Mouse (Mus musculus): ENCODE data around the gene Ptprz1.
"Not testable (repeated sequence)": the region's sequence is repeated elsewhere in the genome, so short reads cannot be mapped to it uniquely, and the experiment has no call there.

Ptprz1 gene

DNA sequence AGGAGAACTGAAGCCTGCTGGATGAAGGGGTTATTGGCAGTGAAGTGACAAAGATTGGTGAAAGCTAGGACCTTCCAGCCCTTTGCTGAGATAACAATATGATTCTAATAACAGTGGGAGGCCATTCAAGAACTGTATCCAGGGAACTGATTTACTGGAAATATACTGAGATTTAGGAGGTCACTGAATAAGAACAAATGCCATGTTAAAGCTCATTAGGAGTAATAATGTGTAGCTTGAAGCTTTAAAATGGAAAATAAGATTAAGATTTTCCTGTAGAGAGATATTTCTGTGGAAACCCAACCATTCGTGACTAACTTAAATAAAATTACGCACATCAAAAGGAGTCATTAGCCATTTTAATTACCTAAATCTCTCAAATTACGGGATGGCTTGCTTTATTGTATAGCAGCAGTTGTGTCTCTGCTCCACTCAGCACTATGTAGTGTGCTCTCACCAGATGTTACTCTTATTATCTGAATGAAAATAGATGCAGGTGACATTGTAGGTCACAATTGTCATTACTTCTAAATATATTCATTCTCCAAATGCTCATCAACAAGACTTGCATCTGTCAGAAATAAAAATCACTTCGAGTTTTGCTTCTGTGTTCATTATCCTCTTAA lies 139.8 kb downstream of the Ptprz1 start:
- DNase-seq (ENCODE audit: low spot score): no peak

GRCm38 (mm10) chr6:23028251-23028650 lies 152.9 kb downstream of the Ptprz1 start:
- DNase-seq (ENCODE audit: low spot score): no peak

DNA sequence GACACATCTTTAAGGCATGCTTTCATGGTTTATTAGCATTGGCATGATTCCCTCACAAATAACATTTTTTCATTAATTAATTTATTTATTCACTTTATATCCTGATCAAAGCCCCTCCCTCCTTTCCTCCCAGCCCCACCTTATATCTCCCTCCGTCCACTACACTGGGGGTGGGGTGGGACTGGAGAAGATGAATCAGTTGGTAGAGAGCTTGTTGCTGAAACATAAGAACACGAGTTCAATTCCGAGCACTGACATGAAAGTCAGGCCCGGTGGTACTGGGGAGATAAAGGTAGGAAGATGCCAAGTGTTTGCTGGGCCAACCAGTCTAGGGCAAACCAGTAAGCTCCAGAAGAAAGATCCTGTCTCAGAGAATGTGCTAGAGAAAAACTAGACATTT lies 173.5 kb downstream of the Ptprz1 start:
- no peak for DNase-seq (ENCODE audit: low spot score)

- DNase-seq (ENCODE audit: low spot score): no peak
These were observed 180.4 kb downstream of the Ptprz1 start for GRCm38 (mm10) chr6:23055734-23056133.

DNA sequence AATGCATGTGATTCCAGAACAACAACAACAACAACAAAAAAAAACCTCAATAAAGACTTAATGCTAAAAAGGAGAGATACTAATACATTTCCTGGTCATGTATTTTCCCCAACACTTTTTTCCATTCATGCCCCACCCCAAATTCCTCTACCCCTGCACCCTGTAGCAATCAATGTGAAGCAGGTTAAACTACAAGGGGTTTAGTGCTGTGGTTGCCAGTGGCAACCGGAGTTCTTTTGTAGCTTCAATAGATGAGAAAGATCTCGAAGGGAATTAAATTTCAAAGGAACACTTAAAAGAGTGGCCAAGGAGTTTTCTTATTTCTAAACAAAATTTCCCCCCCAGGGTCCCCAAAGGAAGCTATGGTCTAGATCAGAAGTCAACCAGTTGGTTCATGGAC lies 200.8 kb downstream of the Ptprz1 start:
- DNase-seq (ENCODE audit: low spot score): no peak

DNA sequence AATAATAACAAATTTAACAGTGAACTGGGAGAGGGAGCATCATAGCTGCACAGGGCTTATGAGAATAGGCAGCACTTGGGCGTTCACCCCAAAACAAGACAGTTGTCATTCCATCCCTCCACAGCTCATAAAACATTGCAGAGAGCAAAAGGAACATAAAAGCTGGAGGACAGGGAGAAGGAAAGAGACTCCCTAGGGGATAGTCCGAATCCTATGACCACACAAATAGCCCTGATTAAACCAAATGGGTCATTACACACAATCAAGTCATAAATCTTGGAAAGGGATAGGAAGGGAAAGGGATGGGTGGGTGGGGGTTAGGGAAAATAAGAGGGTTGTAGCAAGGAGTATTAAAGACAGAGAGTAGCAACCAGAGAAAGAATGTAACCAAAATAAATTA lies 203.0 kb downstream of the Ptprz1 start:
- no peak for DNase-seq (ENCODE audit: low spot score)

- DNase-seq (ENCODE audit: low spot score): no peak
These were observed 204.8 kb downstream of the Ptprz1 start for GRCm38 (mm10) chr6:23079991-23080680.

DNA sequence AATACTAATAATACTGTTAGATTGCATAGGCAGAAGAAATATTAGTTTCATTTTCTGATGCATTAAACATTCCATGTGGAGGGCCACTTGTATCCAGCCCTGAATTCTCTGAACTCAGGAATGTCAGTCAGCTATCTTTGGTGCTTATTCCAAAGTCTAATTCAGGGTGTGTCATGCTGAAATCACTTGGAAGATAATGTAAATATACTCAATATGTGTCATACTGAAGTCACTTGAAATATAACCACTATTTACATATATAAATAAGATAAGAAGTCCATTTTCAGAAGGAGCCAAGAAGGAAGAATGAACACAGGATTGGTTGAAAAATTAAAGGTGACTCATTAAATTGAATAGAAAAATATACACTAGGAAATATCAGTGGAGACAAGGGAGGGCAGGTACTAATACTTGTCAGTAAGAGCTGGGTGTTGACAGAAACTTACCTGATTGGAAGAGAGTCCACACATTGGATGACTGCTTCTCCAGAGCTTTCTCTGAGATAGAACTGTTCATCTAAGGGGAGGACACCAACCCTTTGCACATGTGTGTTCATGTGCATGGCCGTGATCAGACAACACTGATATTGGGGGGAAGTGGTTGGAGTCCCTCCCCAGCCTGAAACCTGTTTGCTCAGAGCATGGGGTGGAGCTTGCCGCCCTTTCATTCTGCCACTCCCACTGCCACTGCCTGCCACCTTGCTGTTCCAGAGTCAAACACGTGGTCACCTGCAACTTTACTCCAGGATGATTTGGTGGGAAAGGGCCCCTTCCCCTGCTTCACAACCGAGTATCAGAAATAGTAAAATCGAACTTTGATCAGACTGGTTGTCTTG lies 209.5 kb downstream of the Ptprz1 start:
- no peak for DNase-seq (ENCODE audit: low spot score)

DNA sequence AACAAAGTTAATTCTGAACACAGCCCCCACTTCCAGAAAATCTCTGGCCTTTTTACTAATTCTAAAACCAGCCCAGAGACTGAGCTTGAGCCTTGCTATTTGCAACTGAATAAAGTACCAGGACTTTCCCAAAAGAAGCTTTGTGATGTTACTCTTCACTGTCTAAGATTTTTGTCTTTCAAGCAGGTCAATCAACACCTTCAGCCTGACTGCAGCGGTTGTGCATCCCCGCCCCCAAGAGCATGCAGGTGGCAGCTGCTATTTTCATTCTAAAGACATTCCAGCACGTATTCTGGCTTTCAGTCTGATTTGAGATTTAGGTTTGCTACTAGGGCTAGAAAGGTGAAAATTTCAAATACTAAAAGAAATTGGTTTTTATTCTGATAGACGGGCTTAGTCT lies 214.0 kb downstream of the Ptprz1 start:
- DNase-seq (ENCODE audit: low spot score): not testable (repeated sequence)

GRCm38 (mm10) chr6:23090346-23091055 lies 215.2 kb downstream of the Ptprz1 start:
- DNase-seq (ENCODE audit: low spot score): not testable (repeated sequence)
